Comparison of ENCODE assay signal across 8 mouse cellular contexts in the genomic region with DNA sequence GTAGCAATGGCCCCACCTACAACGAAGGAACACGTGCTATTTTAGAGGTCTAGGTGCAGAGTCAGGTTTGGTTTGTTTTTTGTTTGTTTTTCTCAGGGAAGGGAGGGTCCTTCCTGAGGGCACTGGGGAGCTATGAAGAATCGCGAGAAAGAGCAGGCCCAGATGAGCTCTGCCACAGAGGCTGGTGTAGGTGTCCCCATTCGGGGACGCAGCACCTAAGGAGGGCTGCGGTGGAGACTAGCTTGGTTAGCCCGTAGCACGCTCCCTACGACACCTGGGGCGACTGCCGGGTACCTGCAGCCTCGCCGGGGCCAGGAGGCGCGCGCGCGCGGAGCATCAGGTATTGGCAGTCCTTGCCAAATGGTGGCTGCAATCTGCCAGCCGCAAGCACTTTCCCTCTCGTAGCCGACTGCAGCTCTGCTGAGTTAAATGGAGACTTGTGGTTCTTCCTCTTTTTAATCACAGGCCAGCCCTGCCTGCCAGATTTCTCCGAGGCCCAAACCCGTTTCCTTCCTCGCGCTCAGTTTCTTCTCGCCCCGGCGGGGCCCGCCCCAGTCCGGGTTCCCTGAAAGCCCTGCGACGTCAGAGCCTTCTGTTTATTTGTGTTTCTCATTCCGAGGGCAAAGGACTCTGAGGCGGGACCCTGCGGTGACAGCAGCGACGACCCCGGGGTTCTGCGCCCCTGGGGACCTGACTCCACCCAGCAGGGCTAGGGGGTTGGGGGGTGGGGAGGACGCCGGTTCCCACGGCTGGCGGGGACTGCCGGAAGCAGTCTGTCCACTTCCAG. TPM values are rescaled to one million over a fixed set of nuclear protein-coding genes. Genes with fewer than 3 reads are reported as not detected.
DNase-seq lines count a peak whose midpoint lies in the region; ATAC-seq and TF ChIP-seq lines count a peak whose summit lies in the region.

No protein-coding gene starts in this region.

- WGBS in forebrain, embryonic 13.5 days, result 1% methylated on average over 46 of the region's 46 CpGs
- WGBS in hindbrain, embryonic 12.5 days, result under 1% methylated on average over 46 of the region's 46 CpGs
- WGBS in midbrain, postnatal 0 days, result 2% methylated on average over 46 of the region's 46 CpGs

- peak overlapping the region; percentile 94 for H3K4me2 ChIP-seq in forebrain, embryonic 13.5 days
- H3K4me2 ChIP-seq in hindbrain, embryonic 12.5 days (replicated peaks), result peak overlapping the region; percentile 95
- H3K4me2 ChIP-seq in midbrain, postnatal 0 days (ENCODE audit: low read depth, low read length, poor library complexity, severe bottlenecking), result peak overlapping the region; percentile 94

- no peak overlapping the region for H3K27ac ChIP-seq in forebrain, embryonic 13.5 days
- H3K27ac ChIP-seq in hindbrain, embryonic 12.5 days, result no peak overlapping the region
- no peak overlapping the region for H3K27ac ChIP-seq in midbrain, postnatal 0 days (ENCODE audit: low read depth, low read length)

- peak; percentile 71 to 87 for DNase-seq in adrenal gland, adult (ENCODE audit: inconsistent age in 2 of 2, low spot score in 1 of 2)
- DNase-seq in adrenal gland, postnatal 4 days (ENCODE audit: low spot score in 2 of 2), result no peak
- peak; percentile 63 for DNase-seq in ZHBTc4 (ENCODE audit: low read depth, low spot score)
- peak; percentile 60 for DNase-seq in liver
- DNase-seq in midbrain, postnatal 0 days (ENCODE audit: low spot score), result no peak
- DNase-seq in thymus, adult 18-20 months, result peak; percentile 43 to 51

- ATAC-seq in forebrain, embryonic 13.5 days, result no peak
- no peak for ATAC-seq in hindbrain, embryonic 12.5 days (ENCODE audit: low FRiP score)
- ATAC-seq in midbrain, postnatal 0 days (ENCODE audit: low FRiP score), result no peak

- peaks cover 52% of the 10 kb centered on the region for H3K4me1 ChIP-seq in forebrain, embryonic 13.5 days
- peaks cover 55% of the 10 kb centered on the region for H3K4me1 ChIP-seq in hindbrain, embryonic 12.5 days
- H3K4me1 ChIP-seq in midbrain, postnatal 0 days (ENCODE audit: insufficient read depth, low read length), result peaks cover 14% of the 10 kb centered on the region

- peak overlapping the region; percentile 51 for H3K9ac ChIP-seq in forebrain, embryonic 13.5 days
- H3K9ac ChIP-seq in hindbrain, embryonic 12.5 days, result peak overlapping the region; percentile 13
- peak overlapping the region; percentile 25 for H3K9ac ChIP-seq in midbrain, postnatal 0 days (replicated peaks; ENCODE audit: low read length, poor library complexity, severe bottlenecking)

- H3K27me3 ChIP-seq in forebrain, embryonic 13.5 days, result peaks cover 83% of the 10 kb centered on the region
- peaks cover 70% of the 10 kb centered on the region for H3K27me3 ChIP-seq in hindbrain, embryonic 12.5 days
- H3K27me3 ChIP-seq in midbrain, postnatal 0 days (ENCODE audit: insufficient read depth, low read length), result peaks cover 20% of the 10 kb centered on the region

- no peak for TF ChIP-seq CTCF in midbrain, postnatal 0 days (IDR thresholded peaks at IDR 0.05)

- H3K9me3 ChIP-seq in forebrain, embryonic 13.5 days (replicated peaks), result no peaks in the 10 kb centered on the region; the same call in 1 of the 2 replicates
- H3K9me3 ChIP-seq in hindbrain, embryonic 12.5 days (replicated peaks), result no peaks in the 10 kb centered on the region
- H3K9me3 ChIP-seq in midbrain, postnatal 0 days (ENCODE audit: low read length), result no peaks in the 10 kb centered on the region

- H3K4me3 ChIP-seq in forebrain, embryonic 13.5 days, result peak overlapping the region; percentile 34
- peak overlapping the region; percentile 29 for H3K4me3 ChIP-seq in hindbrain, embryonic 12.5 days
- peak overlapping the region; percentile 76 for H3K4me3 ChIP-seq in midbrain, postnatal 0 days (ENCODE audit: low read depth, low read length)

- no peaks in the 10 kb centered on the region for H3K36me3 ChIP-seq in forebrain, embryonic 13.5 days (ENCODE audit: poor library complexity, severe bottlenecking)
- no peaks in the 10 kb centered on the region for H3K36me3 ChIP-seq in hindbrain, embryonic 12.5 days
- no peaks in the 10 kb centered on the region for H3K36me3 ChIP-seq in midbrain, postnatal 0 days (ENCODE audit: insufficient read depth, low read length)

RNA-seq across cellular contexts. Expression of a gene that starts 1.1 kb away (rescaled TPM):
- total RNA-seq in adrenal gland, postnatal 4 days (2021), result 10 to 100 TPM; 49.7 to 54.1 TPM
- polyA plus RNA-seq in forebrain, embryonic 13.5 days (2015; fragmentation: Nextera tagmentation; extraction: Ambion mirVana), result 4.7 and 4.8 TPM in 2 replicates
- polyA plus RNA-seq in hindbrain, embryonic 12.5 days (2016; fragmentation: Nextera tagmentation; extraction: Ambion mirVana), result 11.4 and 12.1 TPM in 2 replicates
- 21.5 and 23.8 TPM in 2 replicates for total RNA-seq in midbrain, postnatal 0 days (2014; rRNA removed)
- 5.9 and 6.4 TPM in 2 replicates for polyA plus RNA-seq in midbrain, postnatal 0 days (2015; fragmentation: Nextera tagmentation; extraction: Ambion mirVana)

RNA-seq across cellular contexts. Expression of a gene that starts 10.2 kb away (rescaled TPM):
- total RNA-seq in adrenal gland, postnatal 4 days (2021), result 10 to 100 TPM; 12.8 to 13.6 TPM
- polyA plus RNA-seq in forebrain, embryonic 13.5 days (2015; fragmentation: Nextera tagmentation; extraction: Ambion mirVana), result 46.8 and 50.7 TPM in 2 replicates
- 48.1 and 50.5 TPM in 2 replicates for polyA plus RNA-seq in hindbrain, embryonic 12.5 days (2016; fragmentation: Nextera tagmentation; extraction: Ambion mirVana)
- total RNA-seq in midbrain, postnatal 0 days (2014; rRNA removed), result 46.1 and 49.7 TPM in 2 replicates
- 29.8 and 33.1 TPM in 2 replicates for polyA plus RNA-seq in midbrain, postnatal 0 days (2015; fragmentation: Nextera tagmentation; extraction: Ambion mirVana)

Comparison
In these comparisons a context has a peak if more than half of its experiments do, and no peak if none do; other contexts are left out.
1. DNase-seq: peak in adrenal gland, adult (2 of 2), ZHBTc4 (single experiment), liver (single experiment) and thymus, adult 18-20 months (2 of 2); none in adrenal gland, postnatal 4 days (0 of 2) and midbrain, postnatal 0 days (single experiment).
2. Peak in every context shown above with its lines, with median percentiles within 50 percentile points of each other: H3K4me2 ChIP-seq, H3K4me3 ChIP-seq and H3K9ac ChIP-seq.